Mouse (Mus musculus) gastrocnemius, postnatal 36 days (tissue): Measurements from ENCODE around the gene Olfr683. TPM values are rescaled to one million over a fixed set of nuclear protein-coding genes. Genes with fewer than 3 reads are reported as not detected.
"Not testable (repeated sequence)": the region's sequence is repeated elsewhere in the genome, so short reads cannot be mapped to it uniquely, and the experiment has no call there.

Source experiments
- DNase-seq, 2 experiments: peaks; one replicate each; pipeline ENCODE4 v3.0.0; 2022
- intact Hi-C: fragments of 180-260 bp; cut with DNase I; formaldehyde crosslinking; loops from one replicate; pipeline ENCODE4 v1.15.1; 2025
- long read RNA-seq, 2 experiments: library from polyadenylated mRNA; stranded (forward); transcript quantifications; one replicate each; pipeline ENCODE4 v2.0.0; 2021
- total RNA-seq, 2 experiments: library from RNA; stranded (reverse); gene quantifications; 2 replicates each; pipeline ENCODE4 v1.2.3; 2021

The Olfr683 gene
- not detected for total RNA-seq
- long read RNA-seq, experiment 1: 0 reads
- long read RNA-seq, experiment 2: 0 reads

GRCm38 (mm10) chr7:105146912-105147311 lies at the start of gene Olfr683:
Olfr683 (minus strand) TSS chr7:105147012.
- intact Hi-C loops: no loop called here

DNA sequence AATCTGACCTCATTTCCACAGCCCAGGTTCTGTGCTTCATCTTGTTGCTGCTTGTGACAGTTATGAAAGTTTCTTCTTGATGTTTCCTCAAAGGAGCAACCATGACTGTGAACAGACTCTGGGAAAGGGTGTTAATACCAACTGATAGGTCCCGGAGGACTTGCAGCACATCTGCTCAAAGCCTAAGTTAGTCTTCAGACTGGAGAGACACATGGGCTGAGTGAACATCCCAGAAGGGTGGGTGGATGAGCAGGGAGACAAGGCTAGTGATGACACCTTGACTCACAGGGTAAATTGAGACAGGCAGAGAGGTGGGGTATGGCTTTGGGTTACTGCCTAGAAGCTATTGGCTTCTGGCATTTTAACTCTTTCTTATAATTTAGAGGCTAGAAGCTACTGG lies 39.1 kb upstream of the Olfr683 start, which contains the start of gene Olfr685:
Gene Olfr685 (minus strand): TSS at position 101 of the 400 bp plus-strand sequence.
- intact Hi-C loops: no loop called here
- DNase-seq: no peak

More at GRCm38 (mm10) chr7:105146912-105147311, at the start of gene Olfr683:
- no peak for DNase-seq

DNA sequence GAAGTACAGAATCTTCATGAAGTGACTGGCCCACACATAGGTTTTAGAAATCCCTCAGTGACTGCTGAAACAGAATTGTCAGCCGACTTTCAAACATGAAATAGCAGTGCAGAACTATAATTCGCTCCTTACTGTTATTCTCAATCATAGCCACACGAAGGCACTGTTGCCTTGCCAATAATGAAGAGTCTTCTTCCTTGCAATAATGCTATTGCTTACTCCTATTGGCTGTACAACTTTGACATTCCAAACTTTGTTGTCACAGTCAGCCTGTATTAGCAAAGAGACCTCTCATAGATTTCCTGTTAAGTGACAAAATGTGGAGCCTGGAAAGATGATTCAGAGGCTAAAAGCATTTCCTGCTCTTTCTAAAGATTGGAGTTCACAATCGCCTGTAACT lies 24.0 kb upstream of the Olfr683 start:
- intact Hi-C loops: no loop called here
- DNase-seq: no peak

- intact Hi-C loops: no loop called here
- DNase-seq: no peak
These were observed 16.7 kb upstream of the Olfr683 start, which contains the start of gene Olfr684 for GRCm38 (mm10) chr7:105163553-105163952. Olfr684 (minus strand) TSS chr7:105163653.

- DNase-seq: no peak
- intact Hi-C loops: no loop called here
These were observed 5.5 kb downstream of the Olfr683 start for GRCm38 (mm10) chr7:105141275-105141674.

- DNase-seq: no peak
- intact Hi-C loops: no loop called here
These were observed 30.3 kb downstream of the Olfr683 start, which contains the start of gene Olfr681 for GRCm38 (mm10) chr7:105116536-105116935. Olfr681 (plus strand) TSS chr7:105116836.

DNA sequence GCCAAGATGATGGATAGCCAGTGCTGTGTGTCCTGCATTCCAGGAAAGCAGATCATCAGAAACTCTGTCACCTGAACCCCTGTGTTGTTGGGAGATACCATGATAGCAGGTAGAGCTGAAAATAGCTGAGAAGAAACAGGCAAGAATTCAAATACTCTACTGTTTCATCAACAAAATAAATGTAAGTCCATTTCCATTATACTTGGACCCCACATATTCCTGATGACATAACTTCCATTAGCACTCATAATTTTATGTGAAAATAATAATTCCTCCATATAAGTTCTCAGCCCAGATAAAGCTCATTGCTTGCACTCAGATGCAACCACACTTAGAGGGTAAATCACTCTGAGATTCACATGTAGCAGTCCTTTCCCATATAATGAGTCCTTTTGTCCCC lies 54.1 kb downstream of the Olfr683 start, which contains the start of gene Olfr680-ps1:
Gene Olfr680-ps1 (minus strand): TSS at position 101 of the 400 bp plus-strand sequence.
- DNase-seq, intact Hi-C loops: not testable (repeated sequence)

Other genes with a start within 250 kb of the Olfr683 start
- not detected for gene Olfr667, start 225.5 kb downstream of the Olfr683 start, total RNA-seq
- not detected for gene Olfr668, start 219.0 kb downstream of the Olfr683 start, total RNA-seq
- gene Olfr669, start 212.8 kb downstream of the Olfr683 start, total RNA-seq: not detected
- not detected for gene Olfr670, start 184.4 kb downstream of the Olfr683 start, total RNA-seq
- not detected for gene Olfr671, start 167.9 kb downstream of the Olfr683 start, total RNA-seq
- not detected for gene Olfr672, start 145.0 kb downstream of the Olfr683 start, total RNA-seq
- gene Olfr675, start 118.6 kb downstream of the Olfr683 start, total RNA-seq: not detected
- gene Olfr676, start 114.3 kb downstream of the Olfr683 start, total RNA-seq: not detected
- gene Olfr677, start 95.6 kb downstream of the Olfr683 start, total RNA-seq: not detected
- gene Olfr678, start 82.5 kb downstream of the Olfr683 start, total RNA-seq: not detected
- not detected for gene Olfr679, start 65.8 kb downstream of the Olfr683 start, total RNA-seq
- not detected for gene Olfr680-ps1, start 54.2 kb downstream of the Olfr683 start, total RNA-seq
- not detected for gene Olfr681, start 30.2 kb downstream of the Olfr683 start, total RNA-seq
- gene Olfr684, start 16.6 kb upstream of the Olfr683 start, total RNA-seq: not detected
- gene Olfr685, start 39.0 kb upstream of the Olfr683 start, total RNA-seq: not detected
- gene Olfr686, start 60.5 kb upstream of the Olfr683 start, total RNA-seq: not detected
- not detected for gene Olfr688, start 141.1 kb upstream of the Olfr683 start, total RNA-seq
- not detected for gene Olfr689, start 164.2 kb upstream of the Olfr683 start, total RNA-seq
- not detected for gene Olfr690, start 187.1 kb upstream of the Olfr683 start, total RNA-seq
- gene Olfr691, start 195.3 kb upstream of the Olfr683 start, total RNA-seq: not detected
- gene Olfr692, start 221.2 kb upstream of the Olfr683 start, total RNA-seq: not detected
- gene Gm5901, start 228.0 kb upstream of the Olfr683 start, total RNA-seq: not detected